Mouse (Mus musculus) forebrain, postnatal 0 days (tissue): ENCODE data around the gene Polr2j. TPM values are rescaled to one million over a fixed set of nuclear protein-coding genes. Genes with fewer than 3 reads are reported as not detected.
"Not testable (repeated sequence)": the region's sequence is repeated elsewhere in the genome, so short reads cannot be mapped to it uniquely, and the experiment has no call there.

Experiments
- ATAC-seq: fragments of 200-750 bp; cut with Nextera tagmentation; 2 replicates; pipeline ENCODE4 v1.8.0; 2017; ENCODE audit warnings: mild to moderate bottlenecking, moderate library complexity
- DNase-seq: peaks from one replicate; pipeline ENCODE4 v3.0.0-alpha.2; 2015
- H3K27ac ChIP-seq: fragments of 300-500 bp; sonication (generic); 2 replicates; pipeline ENCODE4 v1.5.1; 2014; ENCODE audit warnings: low read depth, mild to moderate bottlenecking, antibody characterized with exemption, low read length, moderate library complexity, mixed read lengths
- H3K27me3 ChIP-seq: fragments of 300-500 bp; sonication (generic); 2 replicates; pipeline ENCODE4 v1.6.1; 2014; ENCODE audit warnings: mild to moderate bottlenecking, low read length, mixed read lengths; ENCODE audit not compliant: insufficient read depth
- H3K36me3 ChIP-seq: fragments of 300-500 bp; sonication (generic); 2 replicates; pipeline ENCODE4 v1.6.1; 2014; ENCODE audit warnings: mild to moderate bottlenecking, moderate library complexity; ENCODE audit not compliant: insufficient read depth
- H3K4me1 ChIP-seq: fragments of 300-500 bp; sonication (generic); 2 replicates; pipeline ENCODE4 v1.6.1; 2014; ENCODE audit warnings: antibody characterized with exemption; ENCODE audit not compliant: insufficient read depth
- H3K4me2 ChIP-seq: fragments of 300-500 bp; sonication (generic); 2 replicates; pipeline ENCODE4 v1.6.1; 2014; ENCODE audit warnings: low read depth, mild to moderate bottlenecking, moderate library complexity
- H3K4me3 ChIP-seq: fragments of 300-500 bp; sonication (generic); 2 replicates; pipeline ENCODE4 v1.5.1; 2014; ENCODE audit warnings: low read depth, low read length, mixed read lengths
- H3K9ac ChIP-seq: fragments of 300-500 bp; sonication (generic); 2 replicates; pipeline ENCODE4 v1.6.1; 2014; ENCODE audit warnings: mild to moderate bottlenecking
- H3K9me3 ChIP-seq: fragments of 300-500 bp; sonication (generic); 2 replicates; pipeline ENCODE4 v1.6.1; 2016; ENCODE audit warnings: low read length
- CTCF ChIP-seq: sonication (generic); IDR thresholded peaks from 2 replicates; pipeline ENCODE4 v1.5.1; 2016; ENCODE audit warnings: antibody characterized with exemption, control low read depth, low read depth
- WGBS: fragments of 180-500 bp; shearing (Covaris S2); extraction: QIAGEN DNeasy Blood & Tissue Kit; methylation state at CpG from one replicate; pipeline ENCODE4 v1.1.7; 2014; 5-methylcytosine and 5-hydroxymethylcytosine counted together
- polyA plus RNA-seq: library from polyadenylated mRNA; unstranded; fragments of >200 nt; fragmentation: Nextera tagmentation; extraction: Ambion mirVana; gene quantifications from 2 replicates; pipeline ENCODE4 v1.2.1, GENCODE M21; 2015
- total RNA-seq: library from RNA; depleted of rRNA; stranded (reverse); fragments of >200 nt; gene quantifications from 2 replicates; pipeline ENCODE4 v1.2.3, GENCODE M21; 2014

Polr2j gene
- total and polyA plus RNA-seq, 2 experiments from 2014 or later = 85.0 to 237 TPM

GRCm38 (mm10) chr5:136102099-136102820 lies 14.2 kb upstream of the Polr2j start:
- Histone ChIP-seq H3K27me3 (no peaks in the 10 kb centered on the region), H3K27ac (no peak overlapping the region), H3K36me3 (no peaks in the 10 kb centered on the region), H3K4me3 (peak overlapping the region; percentile 45), H3K4me2 (peak overlapping the region; percentile 84), H3K9ac (peak overlapping the region; percentile 48), H3K9me3 (no peaks in the 10 kb centered on the region), H3K4me1 (no peaks in the 10 kb centered on the region)
- DNase-seq (peak; percentile 93), ATAC-seq (peak; percentile 97)
- peak; percentile 97 for TF ChIP-seq CTCF
- WGBS = 4% methylated on average over 41 of the region's 41 CpGs

GRCm38 (mm10) chr5:136104511-136104910 lies 11.9 kb upstream of the Polr2j start:
- Histone ChIP-seq H3K4me2 (no peak overlapping the region), H3K36me3 (no peaks in the 10 kb centered on the region), H3K4me1 (no peaks in the 10 kb centered on the region), H3K9me3 (no peaks in the 10 kb centered on the region), H3K27me3 (no peaks in the 10 kb centered on the region), H3K9ac (no peak overlapping the region), H3K4me3 (no peak overlapping the region), H3K27ac (no peak overlapping the region)
- ATAC-seq = no peak
- DNase-seq = peak; percentile 7
- 83% methylated on average over 5 of the region's 5 CpGs for WGBS
- TF ChIP-seq CTCF = peak; percentile 60

DNA sequence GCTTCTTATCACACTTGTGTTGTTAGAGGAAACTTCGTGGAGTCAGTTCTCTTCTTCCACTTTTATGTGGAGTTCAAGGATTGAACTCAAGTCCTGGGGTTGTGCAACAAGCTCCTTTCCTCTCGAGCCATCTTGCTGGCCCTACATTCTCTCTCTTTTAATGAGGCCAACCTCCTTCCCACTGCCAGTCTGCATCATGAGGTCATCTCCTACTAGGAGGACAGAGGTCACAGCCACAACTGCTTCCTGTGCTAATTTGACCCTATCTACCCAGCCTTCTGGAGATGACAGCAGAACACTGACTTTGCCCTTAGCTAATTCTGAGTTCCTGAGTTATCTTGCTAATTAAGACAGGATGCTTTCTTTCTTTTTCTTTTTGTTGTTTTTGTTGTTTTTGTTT lies 7.9 kb upstream of the Polr2j start:
- Histone ChIP-seq H3K4me3 (no peak overlapping the region), H3K9me3 (no peaks in the 10 kb centered on the region), H3K36me3 (no peaks in the 10 kb centered on the region), H3K4me2 (no peak overlapping the region), H3K27me3 (no peaks in the 10 kb centered on the region), H3K9ac (no peak overlapping the region), H3K4me1 (no peaks in the 10 kb centered on the region), H3K27ac (no peak overlapping the region)
- no peak for TF ChIP-seq CTCF
- DNase-seq (no peak), ATAC-seq (no peak)
- WGBS = 52% methylated on average over 2 of the region's 2 CpGs

GRCm38 (mm10) chr5:136109042-136109441 lies 7.4 kb upstream of the Polr2j start:
- H3K4me1 ChIP-seq = no peaks in the 10 kb centered on the region
- no peak for DNase-seq
- TF ChIP-seq CTCF = no peak

DNA sequence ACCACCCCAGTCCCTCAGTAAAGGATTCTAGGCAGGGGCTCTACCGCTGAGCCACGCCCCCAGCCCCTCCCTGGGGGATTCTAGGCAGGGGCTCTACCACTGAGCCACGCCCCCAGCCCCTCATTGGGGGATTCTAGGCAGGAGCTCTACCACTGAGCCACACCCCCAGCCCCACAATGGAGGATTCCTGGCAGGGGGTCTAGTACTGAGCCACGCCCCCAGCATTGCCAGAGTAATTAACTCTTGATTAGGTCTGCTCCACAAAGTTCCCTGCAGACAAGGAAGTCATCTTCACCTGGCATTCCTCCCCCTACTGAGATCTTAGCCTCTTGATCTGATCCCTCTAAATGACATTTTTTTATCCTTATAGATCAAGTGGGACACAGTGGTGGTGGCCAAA lies 2.9 kb upstream of the Polr2j start:
- H3K36me3 ChIP-seq, H3K4me3 ChIP-seq, H3K4me2 ChIP-seq, H3K27ac ChIP-seq, DNase-seq, H3K9ac ChIP-seq, H3K27me3 ChIP-seq, ATAC-seq, H3K9me3 ChIP-seq: not testable (repeated sequence)
- 49% methylated on average over 4 of the region's 4 CpGs for WGBS
- peaks cover 11% of the 10 kb centered on the region for H3K4me1 ChIP-seq

More at GRCm38 (mm10) chr5:136109042-136109441, 7.4 kb upstream of the Polr2j start:
- ATAC-seq = no peak
- Histone ChIP-seq H3K9me3 (no peaks in the 10 kb centered on the region), H3K9ac (no peak overlapping the region), H3K27ac (no peak overlapping the region), H3K4me2 (no peak overlapping the region), H3K36me3 (no peaks in the 10 kb centered on the region), H3K4me3 (no peak overlapping the region), H3K27me3 (no peaks in the 10 kb centered on the region)
- WGBS = 89% methylated on average over 3 of the region's 3 CpGs

DNA sequence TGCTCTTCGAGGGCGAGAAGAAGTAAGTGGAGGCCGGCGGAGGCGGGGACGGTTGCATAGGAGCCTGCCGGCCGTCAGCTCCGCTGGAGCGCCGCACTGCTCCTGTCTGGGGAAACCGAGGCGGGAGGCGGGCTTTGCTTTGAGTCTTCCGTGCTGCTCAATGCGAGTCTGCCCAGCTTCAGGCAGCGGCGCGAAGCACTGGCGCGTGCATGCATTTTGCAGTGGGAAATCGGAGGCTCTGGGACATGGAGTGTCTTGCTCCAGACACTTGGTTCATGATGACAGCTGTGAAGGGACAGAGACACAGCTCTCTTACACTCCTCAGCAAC lies 317 bp downstream of the Polr2j start:
- DNase-seq = no peak
- peak; percentile 68 for ATAC-seq
- Histone ChIP-seq H3K36me3 (peaks cover 17% of the 10 kb centered on the region), H3K27me3 (no peaks in the 10 kb centered on the region), H3K4me2 (peak overlapping the region; percentile 72), H3K9ac (peak overlapping the region; percentile 78), H3K4me3 (peak overlapping the region; percentile 87), H3K9me3 (no peaks in the 10 kb centered on the region), H3K27ac (peak overlapping the region; percentile 83), H3K4me1 (peaks cover 11% of the 10 kb centered on the region)
- 2% methylated on average over 22 of the region's 22 CpGs for WGBS
- TF ChIP-seq CTCF = no peak

DNA sequence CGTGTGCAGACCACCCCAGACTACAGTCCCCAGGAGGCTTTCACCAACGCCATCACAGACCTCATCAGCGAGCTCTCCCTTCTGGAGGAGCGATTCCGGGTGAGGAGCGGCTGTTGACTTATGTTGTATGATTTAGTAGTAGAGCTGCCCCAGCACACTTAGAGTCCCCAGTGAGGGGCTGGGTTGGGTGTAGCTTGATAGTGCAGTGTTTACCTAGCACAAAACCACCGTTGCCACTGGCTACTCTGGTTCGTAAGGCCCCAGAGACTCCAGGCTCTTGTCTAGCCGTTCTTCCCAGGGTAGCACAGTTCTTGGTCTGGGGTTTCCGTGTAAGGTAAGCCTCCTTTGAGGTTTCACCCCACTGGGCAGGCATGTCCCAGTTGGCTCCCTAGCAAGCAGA lies 5.7 kb downstream of the Polr2j start:
- Histone ChIP-seq H3K4me1 (peaks cover 6% of the 10 kb centered on the region), H3K4me3 (no peak overlapping the region), H3K9ac (no peak overlapping the region), H3K27ac (no peak overlapping the region), H3K9me3 (no peaks in the 10 kb centered on the region), H3K36me3 (peaks cover 58% of the 10 kb centered on the region), H3K27me3 (no peaks in the 10 kb centered on the region), H3K4me2 (no peak overlapping the region)
- whole genome bisulfite sequencing = 92% methylated on average over 10 of the region's 10 CpGs
- TF ChIP-seq CTCF = no peak
- ATAC-seq (no peak), DNase-seq (no peak)
